Mouse (Mus musculus) layer of hippocampus, adult 18-20 months (tissue): ENCODE data around the gene Ypel5. TPM values are rescaled to one million over a fixed set of nuclear protein-coding genes. Genes with fewer than 3 reads are reported as not detected.

Experiments
- DNase-seq, 2 experiments: peaks; one replicate each; pipeline ENCODE4 v3.0.0; 2022; ENCODE audit warnings: low spot score in 2 of 2
- long read RNA-seq: library from polyadenylated mRNA; stranded (forward); transcript quantifications from one replicate; pipeline ENCODE4 v2.0.0, GENCODE M21; 2021
- total RNA-seq, 2 experiments: library from RNA; stranded (reverse); gene quantifications; 2 replicates each; pipeline ENCODE4 v1.2.3; 2021

Ypel5 gene
- 10 to 100 TPM; 95.8 TPM for total RNA-seq
- long read RNA-seq, transcript Ypel5-205 (3 exons, 704 nt), result minor isoform, 12 of 82 reads
- long read RNA-seq, transcript Ypel5-202 (3 exons, 2,419 nt), result minor isoform, 12 of 82 reads
- long read RNA-seq, transcript Ypel5-201 (3 exons, 3,120 nt), result major isoform, 51 of 82 reads
- long read RNA-seq, partial matches to known transcripts, result 2 of 82 reads
- long read RNA-seq, other reads (novel, unspliced or antisense), result 5 of 82 reads

- DNase-seq, result peak; percentile 98 to 99
Observed at GRCm38 (mm10) chr17:72836158-72837115, at the start of gene Ypel5. TSS of gene Ypel5 (plus strand) at chr17:72836453.

GRCm38 (mm10) chr17:72787886-72788436 is 48.3 kb upstream of the Ypel5 start:
- DNase-seq, result no peak

GRCm38 (mm10) chr17:72793278-72793677 is 43.0 kb upstream of the Ypel5 start:
- DNase-seq, result no peak

- no peak for DNase-seq
Observed at GRCm38 (mm10) chr17:72794660-72795059, 41.6 kb upstream of the Ypel5 start.

GRCm38 (mm10) chr17:72795392-72796047 is 40.7 kb upstream of the Ypel5 start:
- no peak for DNase-seq

- no peak for DNase-seq
Observed at GRCm38 (mm10) chr17:72796506-72796905, 39.7 kb upstream of the Ypel5 start.

GRCm38 (mm10) chr17:72797867-72798266 is 38.4 kb upstream of the Ypel5 start:
- peak in 1 of 2 experiments; percentile 77 for DNase-seq

GRCm38 (mm10) chr17:72809942-72810654 is 26.2 kb upstream of the Ypel5 start:
- no peak for DNase-seq

GRCm38 (mm10) chr17:72813419-72814315 is 22.6 kb upstream of the Ypel5 start:
- peak in 1 of 2 experiments; percentile 80 for DNase-seq

- peak in 1 of 2 experiments; percentile 52 for DNase-seq
Observed at GRCm38 (mm10) chr17:72817574-72817973, 18.7 kb upstream of the Ypel5 start.

- no peak for DNase-seq
Observed at GRCm38 (mm10) chr17:72819714-72820113, 16.5 kb upstream of the Ypel5 start.

- DNase-seq, result no peak
Observed at GRCm38 (mm10) chr17:72820425-72820824, 15.8 kb upstream of the Ypel5 start.

- DNase-seq, result no peak
Observed at GRCm38 (mm10) chr17:72821923-72822322, 14.3 kb upstream of the Ypel5 start.

- DNase-seq, result peak in 1 of 2 experiments; percentile 21
Observed at GRCm38 (mm10) chr17:72826916-72827534, 9.2 kb upstream of the Ypel5 start.

GRCm38 (mm10) chr17:72828027-72828678 is 8.1 kb upstream of the Ypel5 start:
- DNase-seq, result no peak

GRCm38 (mm10) chr17:72828687-72829086 is 7.6 kb upstream of the Ypel5 start:
- no peak for DNase-seq

- peak; percentile 91 to 95 for DNase-seq
Observed at GRCm38 (mm10) chr17:72837140-72837712, 973 bp downstream of the Ypel5 start.

GRCm38 (mm10) chr17:72837824-72838474 is 1.7 kb downstream of the Ypel5 start:
- DNase-seq, result no peak
